Mouse (Mus musculus) 3134 (cell line): Measurements from ENCODE around the gene Cideb.
A peak's percentile ranks its signal among the peaks of the same experiment; 100 is the strongest.

Source experiments
- DNase-seq: peaks from one replicate; pipeline ENCODE4 v3.0.0-alpha.2; 2011; ENCODE audit warnings: low spot score; ENCODE audit not compliant: insufficient read length; ENCODE audit errors: extremely low read depth

Gene Cideb

DNA sequence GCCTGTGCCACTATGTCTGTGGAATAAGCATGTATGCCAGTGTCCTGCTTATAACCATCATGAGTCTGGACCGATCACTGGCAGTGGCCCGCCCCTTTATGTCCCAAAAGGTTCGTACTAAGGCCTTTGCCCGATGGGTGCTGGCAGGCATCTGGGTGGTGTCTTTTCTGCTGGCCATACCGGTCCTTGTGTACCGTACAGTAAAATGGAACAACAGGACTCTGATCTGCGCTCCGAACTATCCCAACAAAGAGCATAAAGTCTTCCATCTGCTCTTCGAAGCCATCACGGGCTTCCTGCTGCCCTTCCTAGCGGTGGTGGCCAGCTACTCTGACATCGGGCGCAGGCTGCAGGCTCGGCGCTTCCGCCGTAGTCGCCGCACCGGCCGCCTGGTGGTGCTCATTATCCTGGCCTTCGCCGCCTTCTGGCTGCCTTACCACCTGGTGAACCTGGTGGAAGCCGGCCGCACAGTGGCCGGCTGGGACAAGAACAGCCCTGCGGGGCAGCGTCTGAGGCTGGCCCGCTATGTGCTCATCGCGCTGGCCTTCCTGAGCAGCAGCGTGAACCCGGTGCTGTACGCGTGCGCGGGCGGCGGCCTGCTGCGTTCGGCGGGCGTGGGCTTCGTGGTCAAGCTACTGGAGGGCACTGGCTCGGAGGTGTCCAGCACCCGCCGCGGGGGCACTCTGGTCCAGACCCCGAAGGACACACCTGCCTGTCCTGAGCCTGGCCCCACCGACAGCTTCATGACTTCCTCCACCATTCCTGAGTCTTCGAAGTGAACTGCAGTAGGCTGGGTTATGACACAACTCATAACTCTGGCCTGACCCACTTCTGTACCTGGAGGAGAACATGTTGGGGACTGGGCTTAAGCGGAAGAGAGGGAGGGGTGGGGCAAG is 9.5 kb upstream of the Cideb start:
- DNase-seq: no peak

- DNase-seq: no peak
Observed at GRCm38 (mm10) chr14:55765696-55766095, 7.4 kb upstream of the Cideb start, which contains the start of gene Ltb4r1. TSS of gene Ltb4r1 (plus strand) at chr14:55765962.

- DNase-seq: no peak
Observed at GRCm38 (mm10) chr14:55763166-55763565, 4.9 kb upstream of the Cideb start.

DNA sequence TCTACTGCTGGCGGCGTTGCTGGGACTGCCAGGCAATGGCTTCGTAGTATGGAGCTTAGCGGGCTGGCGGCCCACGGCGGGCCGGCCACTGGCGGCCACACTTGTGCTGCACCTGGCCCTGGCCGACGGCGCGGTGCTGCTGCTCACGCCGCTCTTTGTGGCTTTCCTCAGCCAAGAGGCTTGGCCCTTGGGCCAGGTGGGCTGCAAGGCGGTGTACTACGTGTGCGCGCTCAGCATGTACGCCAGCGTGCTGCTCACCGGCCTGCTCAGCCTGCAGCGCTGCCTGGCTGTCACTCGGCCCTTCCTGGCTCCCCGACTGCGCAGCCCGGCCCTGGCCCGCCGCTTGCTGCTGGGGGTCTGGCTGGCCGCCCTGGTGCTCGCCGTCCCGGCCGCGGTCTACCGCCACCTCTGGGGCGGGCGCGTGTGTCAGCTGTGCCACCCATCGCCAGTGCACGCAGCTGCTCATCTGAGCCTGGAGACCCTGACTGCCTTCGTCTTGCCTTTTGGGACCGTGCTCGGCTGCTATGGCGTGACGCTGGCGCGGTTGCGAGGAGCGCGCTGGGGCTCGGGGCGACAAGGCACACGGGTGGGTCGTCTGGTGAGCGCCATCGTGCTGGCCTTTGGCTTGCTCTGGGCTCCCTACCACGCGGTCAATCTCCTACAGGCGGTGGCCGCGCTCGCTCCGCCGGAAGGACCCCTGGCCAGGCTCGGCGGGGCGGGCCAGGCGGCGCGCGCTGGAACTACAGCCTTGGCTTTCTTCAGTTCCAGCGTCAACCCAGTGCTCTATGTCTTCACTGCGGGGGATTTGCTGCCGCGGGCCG is 4.0 kb upstream of the Cideb start:
- DNase-seq: no peak

DNA sequence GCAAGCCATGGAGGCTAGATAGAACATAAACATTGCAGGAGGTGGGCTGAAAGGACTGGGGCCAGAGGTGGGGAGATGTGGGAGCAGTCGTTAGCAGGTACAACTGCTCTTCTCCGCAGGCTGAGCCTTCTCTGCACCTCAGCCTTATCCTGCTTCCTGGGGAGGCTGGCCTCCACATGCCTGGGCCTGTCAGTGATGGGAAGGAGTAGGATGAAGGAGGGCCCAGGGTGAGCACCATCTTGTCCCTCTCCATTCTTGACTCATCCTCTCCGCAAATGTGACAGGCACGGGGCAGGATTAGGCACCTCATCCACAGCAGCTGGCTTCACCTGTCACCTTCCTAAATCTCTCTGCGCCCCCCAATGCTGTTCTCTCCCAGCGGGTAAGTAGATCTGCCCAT is 2.9 kb upstream of the Cideb start, which contains the start of gene Ltb4r2:
Ltb4r2 (plus strand) TSS at position 266 of the 400 bp plus-strand sequence.
- no peak for DNase-seq

GRCm38 (mm10) chr14:55760156-55760555 is 1.9 kb upstream of the Cideb start:
- DNase-seq: peak; percentile 51

- no peak for DNase-seq
Observed at GRCm38 (mm10) chr14:55757566-55757965, 692 bp downstream of the Cideb start.

DNA sequence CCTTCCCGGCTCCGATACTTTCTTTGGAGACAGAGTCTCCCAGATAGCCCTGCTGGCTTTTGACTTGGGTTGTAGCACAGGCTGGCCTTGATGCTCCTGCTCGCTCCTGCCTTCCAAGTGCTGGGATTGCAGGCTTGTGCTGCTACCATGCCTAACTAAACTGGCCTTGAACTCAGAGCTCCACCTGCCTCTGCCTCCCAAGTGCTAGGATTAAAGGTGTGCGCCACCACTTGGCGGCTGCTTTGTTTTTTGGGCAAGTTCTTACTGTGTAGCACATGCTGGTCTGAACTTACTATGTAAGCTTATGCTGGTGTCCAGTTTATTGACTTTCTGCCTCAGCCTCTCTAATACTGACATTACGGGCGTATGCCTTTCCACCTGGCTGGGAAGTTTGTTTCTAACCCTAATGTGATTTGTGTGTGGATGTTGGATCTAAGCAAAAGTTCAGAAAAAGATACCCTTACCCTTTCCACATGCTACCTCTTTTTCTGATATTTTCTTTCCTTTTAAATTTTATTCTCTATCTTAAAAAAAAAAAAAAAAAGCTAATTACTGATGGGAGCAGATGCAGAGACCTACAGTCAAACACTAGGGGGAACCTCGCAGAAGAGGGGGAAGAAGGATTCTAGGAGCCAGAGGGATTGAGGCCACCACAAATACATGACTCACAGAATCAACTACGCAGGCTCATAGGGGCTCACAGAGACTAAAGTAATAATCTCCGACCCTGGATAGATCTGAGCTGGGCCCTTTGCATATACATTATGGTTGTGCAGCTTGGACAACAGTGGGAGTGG is 11.0 kb downstream of the Cideb start:
- DNase-seq: no peak

DNA sequence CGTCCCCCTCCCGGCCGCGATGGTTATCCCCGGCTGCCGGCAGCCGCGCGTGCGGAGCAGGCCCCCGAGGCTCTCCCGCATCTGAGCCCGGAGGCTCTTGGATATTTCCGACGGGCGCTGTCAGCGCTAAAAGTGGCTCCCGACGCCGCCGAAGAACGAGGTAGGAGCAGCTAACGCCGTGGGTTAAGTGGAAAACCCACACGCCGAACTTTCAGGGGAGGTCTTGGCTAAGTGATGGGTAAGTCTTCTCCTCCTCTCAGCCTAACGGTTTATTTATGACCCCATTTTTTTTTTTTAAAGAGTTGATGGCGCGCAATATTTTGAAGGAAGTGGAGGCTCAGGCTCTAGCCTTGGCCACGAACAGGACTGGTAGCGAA is 12.4 kb downstream of the Cideb start:
- DNase-seq: no peak

- peak; percentile 79 for DNase-seq
Observed at GRCm38 (mm10) chr14:55745180-55745860, 12.9 kb downstream of the Cideb start, which contains the start of the genes Dhrs1 and Nop9. TSS of gene Dhrs1 (minus strand) at chr14:55745690. TSS of gene Nop9 (plus strand) at chr14:55745693.

DNA sequence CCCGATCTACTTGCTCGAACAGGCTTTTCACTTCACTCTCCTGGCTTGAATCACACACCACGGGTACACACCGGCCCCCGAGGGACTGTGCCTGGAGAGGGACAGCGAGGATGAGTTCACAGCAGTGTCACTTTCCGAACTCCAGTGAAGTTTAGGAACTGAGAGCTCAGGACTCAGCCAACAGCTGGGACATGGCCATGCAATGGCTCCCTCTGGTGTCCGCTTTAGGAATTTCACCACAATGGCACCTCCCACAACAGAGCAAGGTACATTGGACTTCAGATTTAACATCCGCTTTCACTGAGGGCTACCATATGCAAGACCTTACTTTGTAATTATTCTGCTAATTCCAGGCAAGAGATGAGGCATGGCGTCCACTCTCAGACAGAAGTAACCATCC is 14.5 kb downstream of the Cideb start:
- DNase-seq: peak; percentile 50

GRCm38 (mm10) chr14:55737086-55737687 is 21.1 kb downstream of the Cideb start:
- no peak for DNase-seq

GRCm38 (mm10) chr14:55735758-55736157 is 22.5 kb downstream of the Cideb start:
- DNase-seq: no peak

DNA sequence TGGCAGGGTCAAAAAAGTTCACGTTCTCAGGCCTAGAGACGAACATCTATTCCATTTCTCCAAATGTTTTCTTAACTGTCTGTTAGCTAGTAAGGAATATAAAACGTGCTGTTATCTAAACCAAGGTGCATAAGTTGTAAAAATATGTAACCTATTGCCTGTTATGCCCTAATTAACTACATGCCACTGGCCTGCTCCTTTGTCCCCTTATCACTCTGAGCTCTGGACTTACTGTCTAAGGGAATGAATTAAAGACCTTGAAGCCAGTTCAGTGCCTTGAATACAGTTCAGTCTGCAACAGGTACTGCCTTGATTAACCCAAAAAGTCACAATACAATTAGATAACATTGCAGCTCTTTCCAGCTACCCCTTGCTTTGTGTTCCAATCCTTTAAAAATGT is 22.9 kb downstream of the Cideb start:
- DNase-seq: no peak

DNA sequence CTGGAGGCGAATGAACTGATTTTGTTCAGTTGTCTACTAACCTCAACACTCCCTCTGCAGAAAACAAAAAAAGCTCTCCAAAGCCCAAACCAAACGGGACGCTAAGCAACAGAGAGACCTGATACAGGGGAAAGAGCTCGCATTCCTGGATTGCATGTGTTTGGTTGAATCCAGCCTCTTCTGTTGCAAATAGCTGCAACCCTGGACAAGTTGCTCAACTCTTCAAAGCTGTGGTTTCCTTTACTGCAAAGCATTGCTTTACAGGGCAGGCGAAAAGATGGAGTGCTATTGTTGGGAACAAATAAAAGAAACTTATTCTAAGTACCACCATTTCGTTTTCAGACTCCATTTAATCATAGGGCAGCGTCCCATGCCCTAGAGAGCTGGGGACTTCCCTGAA is 23.4 kb downstream of the Cideb start:
- no peak for DNase-seq

GRCm38 (mm10) chr14:55733889-55734288 is 24.4 kb downstream of the Cideb start:
- DNase-seq: no peak

GRCm38 (mm10) chr14:55730531-55731032 is 27.7 kb downstream of the Cideb start:
- DNase-seq: no peak

- DNase-seq: peak; percentile 57
Observed at GRCm38 (mm10) chr14:55730116-55730515, 28.1 kb downstream of the Cideb start.

GRCm38 (mm10) chr14:55727889-55728685 is 30.2 kb downstream of the Cideb start:
- DNase-seq: no peak
